9 mouse cellular contexts compared by ENCODE assay signal in the genomic region with DNA sequence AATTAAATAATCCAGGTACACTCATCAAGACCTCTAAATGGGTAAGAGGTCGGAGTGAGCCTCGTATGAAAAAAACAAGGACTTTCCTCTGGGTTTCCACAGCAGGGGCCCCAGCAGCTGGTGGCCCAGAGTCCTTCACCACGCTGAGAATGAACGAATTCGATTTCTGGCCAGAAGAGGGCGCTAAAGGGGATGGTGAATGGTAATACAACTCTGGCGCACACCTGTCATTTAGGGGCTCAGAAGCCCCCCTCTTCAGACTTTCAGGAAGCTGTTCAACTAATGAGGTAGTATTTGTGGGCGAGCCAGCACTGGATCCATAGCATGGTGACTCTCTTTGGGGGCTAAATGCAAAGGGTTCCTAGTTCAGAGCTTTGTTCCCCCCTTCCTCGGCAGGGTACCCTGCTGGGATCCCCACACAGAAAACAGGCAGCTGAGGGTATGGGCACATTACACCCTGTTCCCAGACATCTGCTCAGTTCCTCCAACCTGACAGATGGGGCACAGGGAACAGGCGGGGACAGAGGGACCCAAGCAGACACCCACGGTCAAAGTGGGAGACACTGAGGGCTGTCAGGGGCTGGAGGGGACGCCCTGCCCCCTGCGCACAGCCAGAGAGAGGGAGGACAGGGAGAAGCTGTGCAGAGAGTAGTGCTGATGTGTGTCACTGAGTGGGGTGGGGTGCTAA. TPM values are rescaled to one million over a fixed set of nuclear protein-coding genes. Genes with fewer than 3 reads are reported as not detected.
DNase-seq lines count a peak whose midpoint lies in the region; ATAC-seq and TF ChIP-seq lines count a peak whose summit lies in the region.
"Had no signal": no experiment of that assay in that cellular context is flagged by ENCODE, and none has a peak within 500 bp of the region (broad histone marks: within the 10 kb centered on the region; RNA-seq: fewer than 3 reads in every experiment).

No protein-coding gene starts in this region.

- no peaks in the 10 kb centered on the region for H3K9me3 ChIP-seq in limb, embryonic 13.5 days
- H3K9me3 ChIP-seq: lung, embryonic 15.5 days had no signal

- H3K27me3 ChIP-seq in limb, embryonic 13.5 days: no peaks in the 10 kb centered on the region
- H3K27me3 ChIP-seq: lung, embryonic 15.5 days had no signal

- H3K4me3 ChIP-seq in left cerebral cortex, adult 2 months: no peak overlapping the region
- H3K4me3 ChIP-seq in limb, embryonic 13.5 days: no peak overlapping the region
- H3K4me3 ChIP-seq: lung, embryonic 15.5 days had no signal

- no peak overlapping the region for H3K9ac ChIP-seq in limb, embryonic 13.5 days
- H3K9ac ChIP-seq: lung, embryonic 15.5 days had no signal

- ATAC-seq in limb, embryonic 13.5 days (ENCODE audit: low FRiP score, low read depth): peak; percentile 14; the same call in 1 of the 2 replicates
- ATAC-seq in monocyte, adult 5-6 weeks (replicated peaks; ENCODE audit: insufficient number of reproducible peaks, low FRiP score, low TSS enrichment, poor library complexity, severe bottlenecking): no peak

- intact Hi-C loops in left cerebral cortex, adult 2 months (cut with DNase I): loop anchor here (2.0 kb wide), 1 partner anchor 95 kb away; no protein-coding TSS in a partner anchor
- intact Hi-C loops in heart, postnatal 36 days (cut with DNase I): loop anchor here (2.0 kb wide), 1 partner anchor 95 kb away; no protein-coding TSS in a partner anchor

- H3K4me2 ChIP-seq in limb, embryonic 13.5 days (replicated peaks): no peak overlapping the region
- H3K4me2 ChIP-seq: lung, embryonic 15.5 days had no signal

- peak; percentile 72 for TF ChIP-seq CTCF in left cerebral cortex, adult 2 months (IDR thresholded peaks at IDR 0.05)

- no peak overlapping the region for H3K27ac ChIP-seq in left cerebral cortex, adult 2 months
- H3K27ac ChIP-seq in limb, embryonic 13.5 days: no peak overlapping the region
- H3K27ac ChIP-seq: lung, embryonic 15.5 days had no signal

- DNase-seq in left cerebral cortex, adult 2 months (ENCODE audit: extremely low spot score in 1 of 2, low spot score in 2 of 2): peak; percentile 58 to 61
- no peak for DNase-seq in left cerebral cortex, adult 11 months (ENCODE audit: low spot score)
- peak; percentile 45 for DNase-seq in MN1 (ENCODE audit: low spot score)
- peak; percentile 66 for DNase-seq in cerebellum, adult 9-11 months
- DNase-seq in heart, postnatal 36 days: peak; percentile 49 to 68
- peak; percentile 68 to 73 for DNase-seq in right cerebral cortex, adult 2 months (ENCODE audit: low spot score in 2 of 2)

- peaks cover 35% of the 10 kb centered on the region for H3K4me1 ChIP-seq in limb, embryonic 13.5 days

- WGBS in limb, embryonic 13.5 days: 38% methylated on average over 13 of the region's 13 CpGs

- H3K36me3 ChIP-seq in limb, embryonic 13.5 days: peaks cover 62% of the 10 kb centered on the region

RNA-seq across cellular contexts. Expression of gene Ncdn, which starts 7.6 kb away (rescaled TPM):
- total RNA-seq in left cerebral cortex, adult 2 months (2021): 1,000 to 10,000 TPM in 1 of 2 experiments, 100 to 1,000 TPM in 1; 980 to 1,003 TPM
- 10 to 100 TPM; 13.0 to 16.0 TPM for total RNA-seq in heart, postnatal 36 days (2021)
- polyA plus RNA-seq in limb, embryonic 13.5 days (2015; fragmentation: Nextera tagmentation; extraction: Ambion mirVana): 31.8 and 34.6 TPM in 2 replicates
- total RNA-seq in monocyte, adult 5-6 weeks (2017): 4.7 to 9.4 TPM (median 6.5 TPM) in 3 replicates

RNA-seq across cellular contexts. Expression of gene AU040320, which starts 7.7 kb away (rescaled TPM):
- total RNA-seq in left cerebral cortex, adult 2 months (2021): 10 to 100 TPM; 53.5 to 59.9 TPM
- 10 to 100 TPM; 29.4 to 33.5 TPM for total RNA-seq in heart, postnatal 36 days (2021)
- polyA plus RNA-seq in limb, embryonic 13.5 days (2015; fragmentation: Nextera tagmentation; extraction: Ambion mirVana): 16.9 and 17.6 TPM in 2 replicates
- total RNA-seq in monocyte, adult 5-6 weeks (2017): 18.5 to 37.3 TPM (median 20.5 TPM) in 3 replicates

RNA-seq across cellular contexts. Expression of gene Tfap2e, which starts 9.6 kb away (rescaled TPM):
- not detected for total RNA-seq in left cerebral cortex, adult 2 months (2021)
- not detected for total RNA-seq in heart, postnatal 36 days (2021)
- polyA plus RNA-seq in limb, embryonic 13.5 days (2015; fragmentation: Nextera tagmentation; extraction: Ambion mirVana): 0.06 TPM in 1 of 2 replicates, not detected in the other
- total RNA-seq in monocyte, adult 5-6 weeks (2017): not detected in 3 replicates

Comparison
In these comparisons a context has a peak if more than half of its experiments do, and no peak if none do; other contexts are left out.
1. RNA of gene Ncdn, which starts 7.6 kb away (total RNA-seq): 980 to 1,003 TPM in left cerebral cortex, adult 2 months; 13.0 to 16.0 TPM in heart, postnatal 36 days and 4.7 to 9.4 TPM in monocyte, adult 5-6 weeks; every median in the first group is over 10 times any median in the second.